Mouse (Mus musculus) heart, embryonic 14.5 days (tissue): ENCODE data around the gene Tmem186. TPM values are rescaled to one million over a fixed set of nuclear protein-coding genes. Genes with fewer than 3 reads are reported as not detected.

ENCODE experiments used
- ATAC-seq: fragments of 200-750 bp; cut with Nextera tagmentation; 2 replicates; pipeline ENCODE4 v1.8.0; 2017; ENCODE audit warnings: low read depth, moderate TSS enrichment; ENCODE audit not compliant: insufficient number of reproducible peaks, insufficient read depth, low FRiP score
- H3K27ac ChIP-seq, 2 experiments: fragments of 200-500 bp in 1 of 2; fragments of 300-500 bp in 1 of 2; sonication (generic) in 1 of 2; replicated peaks in 1 of 2; 2 replicates each; pipeline ENCODE4 v1.5.1; 2012 to 2014; ENCODE audit warnings: low read depth in 2 of 2, low read length in 2 of 2, control low read depth in 1 of 2, mild to moderate bottlenecking in 1 of 2, mixed read lengths in 1 of 2; ENCODE audit not compliant: control insufficient read depth in 1 of 2, insufficient read depth in 1 of 2
- H3K27me3 ChIP-seq: fragments of 300-500 bp; sonication (generic); 2 replicates; pipeline ENCODE4 v1.6.1; 2014; ENCODE audit warnings: mild to moderate bottlenecking, low read length, control low read depth; ENCODE audit not compliant: control insufficient read depth, insufficient read depth
- H3K36me3 ChIP-seq: fragments of 300-500 bp; sonication (generic); 2 replicates; pipeline ENCODE4 v1.6.1; 2014; ENCODE audit warnings: mild to moderate bottlenecking, control low read depth, low read length, mixed read lengths; ENCODE audit not compliant: control insufficient read depth, insufficient read depth
- H3K4me1 ChIP-seq, 2 experiments: fragments of 200-500 bp in 1 of 2; fragments of 300-500 bp in 1 of 2; sonication (generic) in 1 of 2; 2 replicates each; pipeline ENCODE4 v1.6.1; 2012 to 2014; ENCODE audit warnings: low read length in 2 of 2, control low read depth in 1 of 2, mixed read lengths in 1 of 2; ENCODE audit not compliant: control insufficient read depth in 2 of 2, insufficient read depth in 2 of 2
- H3K4me2 ChIP-seq: fragments of 300-500 bp; sonication (generic); 2 replicates; pipeline ENCODE4 v1.6.1; 2014; ENCODE audit warnings: mild to moderate bottlenecking, low read length
- H3K4me3 ChIP-seq, 2 experiments: fragments of 200-500 bp in 1 of 2; fragments of 300-500 bp in 1 of 2; sonication (generic) in 1 of 2; 2 replicates each; pipeline ENCODE4 v1.5.1; 2012 to 2014; ENCODE audit warnings: low read length in 2 of 2, mild to moderate bottlenecking in 2 of 2, control low read depth in 1 of 2, low read depth in 1 of 2, moderate library complexity in 1 of 2; ENCODE audit not compliant: control insufficient read depth in 1 of 2, insufficient read depth in 1 of 2
- H3K9ac ChIP-seq: fragments of 300-500 bp; sonication (generic); 2 replicates; pipeline ENCODE4 v1.6.1; 2014; ENCODE audit warnings: mild to moderate bottlenecking, low read length
- H3K9me3 ChIP-seq: fragments of 300-500 bp; sonication (generic); 2 replicates; pipeline ENCODE4 v1.6.1; 2016; ENCODE audit warnings: low read length, control low read depth; ENCODE audit not compliant: control insufficient read depth
- WGBS: fragments of 180-500 bp; shearing (Covaris S2); extraction: QIAGEN DNeasy Blood & Tissue Kit; methylation state at CpG from one replicate; pipeline ENCODE4 v1.1.7; 2014; 5-methylcytosine and 5-hydroxymethylcytosine counted together
- polyA plus RNA-seq: library from polyadenylated mRNA; unstranded; fragments of >200 nt; fragmentation: Nextera tagmentation; extraction: Ambion mirVana; gene quantifications from 2 replicates; pipeline ENCODE4 v1.2.1, GENCODE M21; 2014

The Tmem186 gene
- polyA plus RNA-seq, 1 experiment from 2014 or later, result 13.8 TPM

DNA sequence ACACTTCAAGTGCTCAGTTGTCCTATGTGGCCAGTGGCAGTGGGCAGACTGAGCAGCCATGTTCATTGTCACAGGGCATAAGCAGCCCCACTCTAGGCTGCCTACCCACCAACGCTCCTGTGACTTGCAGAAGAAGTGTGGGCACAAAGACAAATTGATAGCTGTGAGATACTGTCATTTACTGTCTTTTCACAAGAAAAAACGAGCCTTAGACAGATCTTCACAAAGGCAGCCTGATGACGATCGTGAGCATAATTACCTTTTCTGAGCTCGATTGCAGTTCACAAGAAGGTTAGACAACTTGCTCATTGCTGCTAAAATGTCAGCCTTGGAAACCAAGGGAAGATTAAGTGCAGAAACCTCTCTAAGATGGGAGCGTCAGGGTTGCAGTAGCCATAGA, 17.6 kb upstream of the Tmem186 start:
- no peak overlapping the region for H3K9ac ChIP-seq
- WGBS, result 87% methylated on average over 6 of the region's 6 CpGs
- ATAC-seq, result no peak

DNA sequence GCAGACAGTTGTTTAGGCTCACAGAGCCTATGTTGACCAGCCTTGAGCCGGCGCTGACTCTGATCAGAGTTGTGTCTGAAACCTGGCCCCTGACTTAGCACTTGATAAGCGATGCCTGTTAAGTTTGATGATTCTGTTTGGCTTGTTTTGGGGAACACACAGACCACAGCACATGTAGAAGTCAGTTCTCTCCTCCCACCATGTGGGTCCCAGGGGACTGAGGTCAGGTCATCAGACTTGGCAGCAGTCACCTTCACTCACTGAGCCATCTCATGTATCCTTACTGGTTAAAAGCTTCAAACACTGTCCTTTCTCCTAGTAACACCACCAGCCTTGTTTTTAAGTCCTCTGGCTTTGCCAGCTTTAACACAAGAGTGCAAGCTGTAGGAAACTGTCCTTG, 12.5 kb upstream of the Tmem186 start:
- H3K4me3 ChIP-seq, result no peak overlapping the region
- no peak overlapping the region for H3K4me2 ChIP-seq
- H3K27me3 ChIP-seq, result no peaks in the 10 kb centered on the region
- H3K27ac ChIP-seq, result no peak overlapping the region
- WGBS, result 91% methylated on average over 3 of the region's 3 CpGs
- peaks cover 99% of the 10 kb centered on the region for H3K36me3 ChIP-seq
- H3K9ac ChIP-seq, result no peak overlapping the region
- H3K4me1 ChIP-seq, result no peaks in the 10 kb centered on the region
- ATAC-seq, result no peak
- no peaks in the 10 kb centered on the region for H3K9me3 ChIP-seq

More for the DNA sequence above, 17.6 kb upstream of the Tmem186 start:
- H3K27ac ChIP-seq, result no peak overlapping the region
- H3K27me3 ChIP-seq, result no peaks in the 10 kb centered on the region
- peaks cover 98% of the 10 kb centered on the region for H3K36me3 ChIP-seq
- H3K9me3 ChIP-seq, result no peaks in the 10 kb centered on the region
- no peak overlapping the region for H3K4me2 ChIP-seq
- no peaks in the 10 kb centered on the region for H3K4me1 ChIP-seq
- no peak overlapping the region for H3K4me3 ChIP-seq

DNA sequence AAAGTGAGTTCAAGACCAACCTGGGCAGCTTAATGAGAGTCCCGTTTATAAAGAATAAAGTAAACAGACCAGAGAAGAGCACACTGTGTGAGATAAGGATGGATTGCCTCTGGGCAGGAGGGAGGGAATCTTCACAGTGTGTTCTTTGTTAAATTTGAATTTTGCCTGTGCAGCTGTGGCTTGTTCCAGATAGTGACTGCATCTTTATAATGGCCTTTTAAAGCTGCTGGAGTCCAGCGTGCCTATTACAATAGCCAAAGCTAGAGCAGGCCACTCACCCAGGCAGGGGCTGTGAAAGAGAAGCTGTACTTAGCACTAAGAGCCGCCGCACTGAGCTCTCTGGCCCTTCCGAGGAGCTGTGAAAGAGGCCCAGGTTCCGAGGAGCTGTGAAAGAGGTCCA, 8.0 kb upstream of the Tmem186 start:
- Histone ChIP-seq H3K36me3 (peaks cover 84% of the 10 kb centered on the region), H3K4me2 (no peak overlapping the region), H3K9me3 (no peaks in the 10 kb centered on the region), H3K4me3 (no peak overlapping the region), H3K27me3 (no peaks in the 10 kb centered on the region), H3K9ac (no peak overlapping the region), H3K4me1 (no peaks in the 10 kb centered on the region), H3K27ac (no peak overlapping the region)
- WGBS, result 91% methylated on average over 6 of the region's 6 CpGs
- no peak for ATAC-seq

DNA sequence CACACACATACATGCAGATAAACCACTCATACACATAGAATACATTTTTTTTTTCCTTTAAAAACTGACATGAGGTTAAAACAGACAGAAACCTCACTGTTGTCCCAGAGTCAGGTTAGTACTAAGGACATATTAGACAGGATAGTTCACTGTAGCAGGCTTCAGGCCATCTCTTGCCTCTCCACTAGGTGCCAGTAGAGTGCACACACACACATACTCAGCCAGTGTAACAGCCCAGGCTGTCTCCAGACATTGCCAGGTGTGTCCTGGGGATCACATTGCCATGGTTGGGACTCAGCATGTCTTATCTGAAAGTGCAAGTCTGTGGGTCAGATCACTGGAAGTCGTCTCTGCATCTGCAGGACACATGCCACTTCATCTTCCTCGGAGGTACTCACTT, 6.3 kb upstream of the Tmem186 start:
- Histone ChIP-seq H3K4me3 (no peak overlapping the region), H3K27me3 (no peaks in the 10 kb centered on the region), H3K4me1 (peaks cover 0 to 7% of the 10 kb centered on the region in 2 experiments; a peak in 2 of 4 replicates), H3K4me2 (no peak overlapping the region), H3K9me3 (no peaks in the 10 kb centered on the region), H3K9ac (no peak overlapping the region), H3K27ac (no peak overlapping the region), H3K36me3 (peaks cover 67% of the 10 kb centered on the region)
- WGBS, result 73% methylated on average over 2 of the region's 2 CpGs
- no peak for ATAC-seq

DNA sequence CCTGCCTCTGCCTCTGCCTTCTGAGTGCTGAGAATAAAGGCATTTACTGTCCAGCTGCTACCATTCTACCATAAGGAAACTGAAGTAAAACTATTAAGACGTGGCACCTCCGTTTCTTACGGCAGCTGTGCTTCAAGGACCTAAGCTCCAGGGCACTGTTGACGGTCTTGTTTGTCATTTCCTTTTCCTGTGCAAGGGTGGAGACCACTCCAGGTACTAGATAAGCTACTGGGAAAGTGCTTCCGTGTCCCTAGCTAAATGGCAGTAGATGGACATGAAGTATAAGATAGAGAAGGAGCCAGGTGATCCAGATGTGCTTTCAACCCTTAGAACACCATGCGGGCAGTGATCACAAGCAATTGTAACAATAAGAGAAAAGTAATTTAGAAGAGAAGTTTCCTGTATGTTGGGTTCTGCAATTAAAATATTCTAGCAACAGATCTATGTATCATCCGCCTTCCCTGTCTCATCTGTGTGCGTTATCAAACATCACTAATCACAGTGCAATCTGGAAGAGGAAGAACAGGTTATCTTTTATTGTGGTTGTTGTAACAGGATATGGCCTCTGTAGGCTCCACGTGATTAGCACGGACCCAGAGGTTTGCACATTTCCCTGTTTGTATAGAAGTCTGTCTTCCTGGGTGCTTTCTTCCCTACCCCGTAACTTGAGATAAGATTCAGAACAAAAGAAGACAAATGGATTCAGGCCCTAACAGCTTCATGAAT, 2.1 kb upstream of the Tmem186 start:
- no peak for ATAC-seq
- 79% methylated on average over 11 of the region's 11 CpGs for WGBS
- Histone ChIP-seq H3K4me2 (no peak overlapping the region), H3K4me1 (peaks cover 10 to 24% of the 10 kb centered on the region in 2 experiments), H3K9ac (no peak overlapping the region), H3K36me3 (peaks cover 39% of the 10 kb centered on the region), H3K4me3 (no peak overlapping the region), H3K27me3 (no peaks in the 10 kb centered on the region), H3K27ac (no peak overlapping the region), H3K9me3 (no peaks in the 10 kb centered on the region)

DNA sequence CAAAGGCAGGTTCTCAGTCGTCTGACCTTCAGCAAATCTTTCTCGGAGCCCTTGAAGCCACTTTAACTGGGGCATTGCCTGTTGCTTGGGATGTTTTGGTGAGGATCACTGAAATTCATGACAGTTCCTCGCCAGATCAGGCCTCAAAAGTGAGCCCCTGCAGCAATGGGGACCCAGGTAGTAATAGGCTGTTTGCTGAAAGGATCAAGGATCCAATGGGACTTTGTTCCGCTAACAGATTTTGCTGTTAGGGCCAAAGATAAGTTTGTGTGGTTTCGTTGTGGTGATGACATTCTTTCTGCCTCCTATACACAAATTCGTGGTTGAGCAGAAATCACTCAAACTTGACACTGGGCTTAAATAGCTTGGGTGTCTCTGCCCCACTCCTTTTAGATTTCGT, 619 bp upstream of the Tmem186 start:
- H3K36me3 ChIP-seq, result peaks cover 35% of the 10 kb centered on the region
- no peaks in the 10 kb centered on the region for H3K27me3 ChIP-seq
- H3K27ac ChIP-seq, result peak overlapping the region; percentile 86 to 90
- H3K9me3 ChIP-seq, result no peaks in the 10 kb centered on the region
- peak overlapping the region; percentile 82 for H3K4me2 ChIP-seq
- ATAC-seq, result no peak
- peak overlapping the region; percentile 84 for H3K9ac ChIP-seq
- H3K4me1 ChIP-seq, result peaks cover 10 to 24% of the 10 kb centered on the region in 2 experiments
- peak overlapping the region; percentile 69 to 83 for H3K4me3 ChIP-seq
- 38% methylated on average over 7 of the region's 7 CpGs for WGBS

DNA sequence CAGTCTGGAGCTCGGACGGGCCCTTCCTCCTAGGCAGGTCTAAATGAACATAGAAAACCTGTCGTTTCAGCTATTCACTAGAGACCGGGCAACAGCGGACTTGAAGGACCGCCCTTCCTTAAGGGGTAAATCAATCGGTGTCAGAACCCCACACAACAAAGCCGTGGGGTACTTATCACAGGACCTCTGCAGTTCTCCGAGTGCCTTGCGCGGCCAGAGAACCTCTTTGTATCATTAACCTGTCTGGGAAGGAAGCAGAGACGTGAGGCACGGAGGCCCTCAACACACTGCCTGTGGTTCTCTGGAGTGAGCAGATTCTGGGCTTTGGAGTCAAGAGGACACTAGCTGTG, 670 bp downstream of the Tmem186 start:
- peak overlapping the region; percentile 84 for H3K9ac ChIP-seq
- no peaks in the 10 kb centered on the region for H3K27me3 ChIP-seq
- peak; percentile 17; the same call in 1 of the 2 replicates for ATAC-seq
- H3K4me3 ChIP-seq, result peak overlapping the region; percentile 69 to 83
- peaks cover 10 to 24% of the 10 kb centered on the region in 2 experiments for H3K4me1 ChIP-seq
- peak overlapping the region; percentile 82 for H3K4me2 ChIP-seq
- no peaks in the 10 kb centered on the region for H3K9me3 ChIP-seq
- under 1% methylated on average over 13 of the region's 13 CpGs for WGBS
- peaks cover 35% of the 10 kb centered on the region for H3K36me3 ChIP-seq
- peak overlapping the region; percentile 86 to 90 for H3K27ac ChIP-seq

DNA sequence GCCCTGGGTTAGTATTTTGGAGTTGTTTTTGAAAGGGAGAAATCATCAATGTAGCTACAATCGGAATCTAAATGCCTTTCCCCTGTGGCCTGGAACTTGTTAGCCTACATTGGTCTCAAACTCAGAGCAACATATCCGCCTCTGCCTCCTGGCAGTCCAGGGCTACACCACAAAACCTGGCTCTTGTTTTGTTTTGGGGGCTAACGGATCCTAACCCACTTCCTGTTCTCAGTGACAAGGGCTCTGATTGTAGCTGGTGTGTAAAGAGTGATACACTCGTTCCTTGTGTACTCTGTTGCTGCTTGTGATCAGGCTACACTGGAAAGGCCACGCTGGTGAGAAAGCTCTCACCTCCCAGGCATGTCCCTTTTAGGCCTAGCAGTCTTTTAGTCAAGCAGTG, 6.1 kb downstream of the Tmem186 start:
- H3K36me3 ChIP-seq, result peaks cover 42% of the 10 kb centered on the region
- H3K9ac ChIP-seq, result no peak overlapping the region
- WGBS, result 83% methylated on average over 5 of the region's 5 CpGs
- H3K9me3 ChIP-seq, result no peaks in the 10 kb centered on the region
- ATAC-seq, result no peak
- no peak overlapping the region for H3K4me2 ChIP-seq
- peaks cover 3 to 7% of the 10 kb centered on the region in 2 experiments for H3K4me1 ChIP-seq
- no peak overlapping the region for H3K4me3 ChIP-seq
- H3K27ac ChIP-seq, result no peak overlapping the region
- no peaks in the 10 kb centered on the region for H3K27me3 ChIP-seq
